Mouse (Mus musculus) heart, postnatal 14 days (tissue): ENCODE measurements around the gene Focad. TPM values are rescaled to one million over a fixed set of nuclear protein-coding genes. Genes with fewer than 3 reads are reported as not detected.

Experiments
- DNase-seq, 2 experiments: peaks; one replicate each; pipeline ENCODE4 v3.0.0; 2021 to 2022
- intact Hi-C: fragments of 180-260 bp; cut with DNase I; formaldehyde crosslinking; loops from one replicate; pipeline ENCODE4 v1.15.1; 2025
- total RNA-seq, 2 experiments: library from RNA; stranded (reverse); gene quantifications; 2 replicates each; pipeline ENCODE4 v1.2.3; 2021

Gene Focad
- total RNA-seq, 2 experiments from 2014 or later: 14.6 to 14.7 TPM

GRCm38 (mm10) chr4:88149462-88149861, 55.0 kb downstream of the Focad start:
- intact Hi-C loops: no loop called here
- no peak for DNase-seq

- intact Hi-C loops: no loop called here
- DNase-seq: no peak
These were observed 61.2 kb downstream of the Focad start for GRCm38 (mm10) chr4:88155490-88156160.

- no peak for DNase-seq
- intact Hi-C loops: no loop called here
These were observed 62.5 kb downstream of the Focad start for GRCm38 (mm10) chr4:88156961-88157360.

- intact Hi-C loops: no loop called here
- no peak for DNase-seq
These were observed 63.2 kb downstream of the Focad start for GRCm38 (mm10) chr4:88157644-88158043.

GRCm38 (mm10) chr4:88159256-88159655, 64.8 kb downstream of the Focad start:
- DNase-seq: no peak
- intact Hi-C loops: no loop called here

GRCm38 (mm10) chr4:88159700-88160099, 65.3 kb downstream of the Focad start:
- intact Hi-C loops: no loop called here
- DNase-seq: no peak

- no peak for DNase-seq
- intact Hi-C loops: no loop called here
These were observed 69.2 kb downstream of the Focad start for GRCm38 (mm10) chr4:88163511-88164247.

GRCm38 (mm10) chr4:88167008-88167862, 72.8 kb downstream of the Focad start:
- no peak for DNase-seq
- intact Hi-C loops: no loop called here

GRCm38 (mm10) chr4:88175058-88175974, 80.9 kb downstream of the Focad start:
- intact Hi-C loops: no loop called here
- DNase-seq: no peak

GRCm38 (mm10) chr4:88179296-88179695, 84.9 kb downstream of the Focad start:
- DNase-seq: no peak
- intact Hi-C loops: no loop called here

- intact Hi-C loops: no loop called here
These were observed 89.9 kb downstream of the Focad start for GRCm38 (mm10) chr4:88184293-88184692.

GRCm38 (mm10) chr4:88185872-88186426, 91.5 kb downstream of the Focad start:
- intact Hi-C loops: no loop called here
- DNase-seq: no peak

More at GRCm38 (mm10) chr4:88184293-88184692, 89.9 kb downstream of the Focad start:
- DNase-seq: no peak

- DNase-seq: no peak
- intact Hi-C loops: no loop called here
These were observed 93.2 kb downstream of the Focad start for GRCm38 (mm10) chr4:88187649-88188048.

- intact Hi-C loops: no loop called here
- no peak for DNase-seq
These were observed 95.1 kb downstream of the Focad start for GRCm38 (mm10) chr4:88189495-88189894.

GRCm38 (mm10) chr4:88194256-88194655, 99.8 kb downstream of the Focad start:
- intact Hi-C loops: no loop called here
- DNase-seq: no peak

GRCm38 (mm10) chr4:88195898-88196495, 101.6 kb downstream of the Focad start:
- intact Hi-C loops: no loop called here
- DNase-seq: no peak

GRCm38 (mm10) chr4:88196500-88196912, 102.1 kb downstream of the Focad start:
- intact Hi-C loops: no loop called here
- DNase-seq: no peak

- intact Hi-C loops: no loop called here
- no peak for DNase-seq
These were observed 102.8 kb downstream of the Focad start for GRCm38 (mm10) chr4:88197244-88197643.

GRCm38 (mm10) chr4:88199186-88199585, 104.8 kb downstream of the Focad start:
- no peak for DNase-seq
- intact Hi-C loops: no loop called here
